ENCODE assay signal across 8 mouse cellular contexts in the genomic region with DNA sequence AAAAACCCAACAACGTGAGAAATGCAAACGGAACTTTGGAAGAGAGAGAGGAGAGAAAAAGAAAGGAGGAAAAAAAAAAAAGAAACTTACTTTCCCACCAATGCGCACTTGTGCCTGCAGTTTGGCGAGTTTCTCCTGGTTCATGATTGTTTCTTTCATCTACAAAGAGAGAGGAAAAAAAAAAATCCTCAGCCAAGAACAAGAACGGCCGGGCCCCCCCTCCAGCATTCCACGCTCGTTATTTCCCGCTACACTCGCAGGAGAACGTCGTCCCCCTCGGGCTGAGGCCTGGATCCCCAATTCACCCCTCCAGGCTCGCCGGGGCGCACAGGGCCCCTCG. TPM values are rescaled to one million over a fixed set of nuclear protein-coding genes. Genes with fewer than 3 reads are reported as not detected.
A peak's percentile ranks its signal among the peaks of the same experiment; 100 is the strongest.
DNase-seq lines count a peak whose midpoint lies in the region; ATAC-seq and TF ChIP-seq lines count a peak whose summit lies in the region.

No protein-coding gene starts in this region.

- H3K36me3 ChIP-seq in neural tube, embryonic 11.5 days (ENCODE audit: control insufficient read depth, insufficient read depth, low read length), result peaks cover 7% of the 10 kb centered on the region
- H3K36me3 ChIP-seq in limb, embryonic 12.5 days, result peaks cover 36% of the 10 kb centered on the region
- peaks cover 15% of the 10 kb centered on the region for H3K36me3 ChIP-seq in stomach, embryonic 14.5 days (ENCODE audit: control insufficient read depth, insufficient read depth, low read length)

- peak overlapping the region; percentile 98 for H3K9ac ChIP-seq in neural tube, embryonic 11.5 days (ENCODE audit: low read length)
- peak overlapping the region; percentile 99 for H3K9ac ChIP-seq in limb, embryonic 12.5 days (replicated peaks)
- H3K9ac ChIP-seq in stomach, embryonic 14.5 days (replicated peaks; ENCODE audit: low read depth, low read length), result peak overlapping the region; percentile 99

- H3K27me3 ChIP-seq in cerebellum, adult 2 months (ENCODE audit: control insufficient read depth, insufficient read depth, low read length), result no peaks in the 10 kb centered on the region
- no peaks in the 10 kb centered on the region for H3K27me3 ChIP-seq in neural tube, embryonic 11.5 days (ENCODE audit: control insufficient read depth, insufficient read depth, low read length)
- H3K27me3 ChIP-seq in limb, embryonic 12.5 days, result no peaks in the 10 kb centered on the region
- no peaks in the 10 kb centered on the region for H3K27me3 ChIP-seq in stomach, embryonic 14.5 days (ENCODE audit: control insufficient read depth, insufficient read depth, low read length)

- WGBS in cerebellum, adult 2 months, result under 1% methylated on average over 17 of the region's 17 CpGs
- WGBS in neural tube, embryonic 11.5 days, result under 1% methylated on average over 17 of the region's 17 CpGs
- under 1% methylated on average over 17 of the region's 17 CpGs for WGBS in limb, embryonic 12.5 days
- 0% methylated on average over 17 of the region's 17 CpGs for WGBS in stomach, embryonic 14.5 days

- peak overlapping the region; percentile 72 for H3K4me2 ChIP-seq in neural tube, embryonic 11.5 days (ENCODE audit: low read depth)
- H3K4me2 ChIP-seq in limb, embryonic 12.5 days, result peak overlapping the region; percentile 76
- H3K4me2 ChIP-seq in stomach, embryonic 14.5 days (replicated peaks; ENCODE audit: low read depth, low read length), result peak overlapping the region; percentile 66

- no peak for DNase-seq in cerebellum, adult 2 months
- DNase-seq in cerebellum, adult 11-12 months, result no peak
- DNase-seq in neural tube, embryonic 11.5 days (ENCODE audit: low spot score), result no peak
- no peak for DNase-seq in neural tube, embryonic 10.5 days (ENCODE audit: extremely low spot score, low spot score)
- no peak for DNase-seq in cerebellum, postnatal 25 days
- no peak for DNase-seq in cerebellum, adult 9-10 months

- TF ChIP-seq POLR2A in cerebellum, adult 2 months (IDR thresholded peaks at IDR 0.05; ENCODE audit: borderline replicate concordance, insufficient read depth, low read length), result no peak

- H3K9me3 ChIP-seq in neural tube, embryonic 11.5 days (ENCODE audit: control insufficient read depth, low read length), result no peaks in the 10 kb centered on the region
- H3K9me3 ChIP-seq in limb, embryonic 12.5 days, result no peaks in the 10 kb centered on the region
- H3K9me3 ChIP-seq in stomach, embryonic 14.5 days (ENCODE audit: control insufficient read depth, low read depth, low read length), result no peaks in the 10 kb centered on the region

- no peaks in the 10 kb centered on the region for H3K4me1 ChIP-seq in cerebellum, adult 2 months (ENCODE audit: control insufficient read depth, insufficient read depth, low read length)
- H3K4me1 ChIP-seq in neural tube, embryonic 11.5 days (ENCODE audit: control insufficient read depth, insufficient read depth, low read length), result peaks cover 4% of the 10 kb centered on the region; the same call in 1 of the 2 replicates
- peaks cover 14% of the 10 kb centered on the region for H3K4me1 ChIP-seq in limb, embryonic 12.5 days (replicated peaks)
- peaks cover 12% of the 10 kb centered on the region; the same call in 1 of the 2 replicates for H3K4me1 ChIP-seq in stomach, embryonic 14.5 days (ENCODE audit: control insufficient read depth, insufficient read depth, low read length)

- TF ChIP-seq CTCF in cerebellum, adult 2 months (IDR thresholded peaks at IDR 0.05; ENCODE audit: borderline replicate concordance, insufficient read depth, low read depth, low read length), result no peak

- ATAC-seq in neural tube, embryonic 11.5 days (ENCODE audit: insufficient read depth, low FRiP score, low TSS enrichment), result no peak
- no peak for ATAC-seq in limb, embryonic 12.5 days (ENCODE audit: insufficient number of reproducible peaks, insufficient read depth, low FRiP score, low TSS enrichment, low read depth)
- ATAC-seq in stomach, embryonic 14.5 days (ENCODE audit: insufficient number of reproducible peaks, insufficient read depth, low FRiP score, low read depth), result no peak

- peak overlapping the region; percentile 77 for H3K4me3 ChIP-seq in cerebellum, adult 2 months (replicated peaks; ENCODE audit: insufficient read depth, low read depth, low read length)
- peak overlapping the region; percentile 100 for H3K4me3 ChIP-seq in neural tube, embryonic 11.5 days (ENCODE audit: low read depth, low read length)
- peak overlapping the region; percentile 100 for H3K4me3 ChIP-seq in limb, embryonic 12.5 days (replicated peaks)
- H3K4me3 ChIP-seq in stomach, embryonic 14.5 days (ENCODE audit: low read depth, low read length), result peak overlapping the region; percentile 99

- no peak overlapping the region for H3K27ac ChIP-seq in cerebellum, adult 2 months (ENCODE audit: insufficient read depth, low read length)
- peak overlapping the region; percentile 84 for H3K27ac ChIP-seq in neural tube, embryonic 11.5 days (ENCODE audit: low read depth, low read length)
- H3K27ac ChIP-seq in limb, embryonic 12.5 days, result peak overlapping the region; percentile 96
- peak overlapping the region; percentile 90 for H3K27ac ChIP-seq in stomach, embryonic 14.5 days (ENCODE audit: low read length)

RNA-seq across cellular contexts. Expression of gene Btf3, which starts 0.7 kb away (rescaled TPM):
- polyA plus RNA-seq in cerebellum, adult 2 months (2012; rRNA removed), result 426 and 441 TPM in 2 replicates
- polyA plus RNA-seq in neural tube, embryonic 11.5 days (2014; fragmentation: Nextera tagmentation; extraction: Ambion mirVana), result 738 and 767 TPM in 2 replicates
- 760 and 773 TPM in 2 replicates for polyA plus RNA-seq in limb, embryonic 12.5 days (2016; fragmentation: Nextera tagmentation; extraction: Ambion mirVana)
- 666 and 685 TPM in 2 replicates for polyA plus RNA-seq in stomach, embryonic 14.5 days (2014; fragmentation: Nextera tagmentation; extraction: Ambion mirVana)

RNA-seq across cellular contexts. Expression of gene Gm21976, which starts 36.4 kb away (rescaled TPM):
- not detected in 2 replicates for polyA plus RNA-seq in cerebellum, adult 2 months (2012; rRNA removed)
- not detected in 2 replicates for polyA plus RNA-seq in neural tube, embryonic 11.5 days (2014; fragmentation: Nextera tagmentation; extraction: Ambion mirVana)
- polyA plus RNA-seq in limb, embryonic 12.5 days (2016; fragmentation: Nextera tagmentation; extraction: Ambion mirVana), result not detected in 2 replicates
- not detected in 2 replicates for polyA plus RNA-seq in stomach, embryonic 14.5 days (2014; fragmentation: Nextera tagmentation; extraction: Ambion mirVana)

RNA-seq across cellular contexts. Expression of gene Foxd1, which starts 37.9 kb away (rescaled TPM):
- polyA plus RNA-seq in cerebellum, adult 2 months (2012; rRNA removed), result 0.49 and 0.73 TPM in 2 replicates
- polyA plus RNA-seq in neural tube, embryonic 11.5 days (2014; fragmentation: Nextera tagmentation; extraction: Ambion mirVana), result 5.5 and 7.2 TPM in 2 replicates
- polyA plus RNA-seq in limb, embryonic 12.5 days (2016; fragmentation: Nextera tagmentation; extraction: Ambion mirVana), result 0.17 and 0.25 TPM in 2 replicates
- polyA plus RNA-seq in stomach, embryonic 14.5 days (2014; fragmentation: Nextera tagmentation; extraction: Ambion mirVana), result not detected in 2 replicates

RNA-seq across cellular contexts. Expression of gene Ankra2, which starts 53.2 kb away (rescaled TPM):
- polyA plus RNA-seq in cerebellum, adult 2 months (2012; rRNA removed), result 42.9 and 46.8 TPM in 2 replicates
- 35.7 and 36.5 TPM in 2 replicates for polyA plus RNA-seq in neural tube, embryonic 11.5 days (2014; fragmentation: Nextera tagmentation; extraction: Ambion mirVana)
- polyA plus RNA-seq in limb, embryonic 12.5 days (2016; fragmentation: Nextera tagmentation; extraction: Ambion mirVana), result 15.3 and 19.1 TPM in 2 replicates
- polyA plus RNA-seq in stomach, embryonic 14.5 days (2014; fragmentation: Nextera tagmentation; extraction: Ambion mirVana), result 33.2 and 33.9 TPM in 2 replicates

RNA-seq across cellular contexts. Expression of gene Utp15, which starts 53.3 kb away (rescaled TPM):
- polyA plus RNA-seq in cerebellum, adult 2 months (2012; rRNA removed), result 19.2 and 19.8 TPM in 2 replicates
- 43.3 and 44.0 TPM in 2 replicates for polyA plus RNA-seq in neural tube, embryonic 11.5 days (2014; fragmentation: Nextera tagmentation; extraction: Ambion mirVana)
- 41.2 and 42.0 TPM in 2 replicates for polyA plus RNA-seq in limb, embryonic 12.5 days (2016; fragmentation: Nextera tagmentation; extraction: Ambion mirVana)
- 33.9 and 34.0 TPM in 2 replicates for polyA plus RNA-seq in stomach, embryonic 14.5 days (2014; fragmentation: Nextera tagmentation; extraction: Ambion mirVana)
